Mouse (Mus musculus): Measurements from ENCODE around the gene Stat1.

Gene Stat1

GRCm38 (mm10) chr1:52161151-52161550, 41.9 kb downstream of the Stat1 start:
- DNase-seq (ENCODE audit: low spot score in 2 of 2): no peak

GRCm38 (mm10) chr1:52163707-52164457, 44.6 kb downstream of the Stat1 start:
- DNase-seq (ENCODE audit: low spot score in 2 of 2): no peak

GRCm38 (mm10) chr1:52166652-52167220, 47.5 kb downstream of the Stat1 start:
- DNase-seq (ENCODE audit: low spot score in 2 of 2): no peak

- no peak for DNase-seq (ENCODE audit: low spot score in 2 of 2)
Observed at GRCm38 (mm10) chr1:52170057-52170456, 50.8 kb downstream of the Stat1 start.

- no peak for DNase-seq (ENCODE audit: low spot score in 2 of 2)
Observed at GRCm38 (mm10) chr1:52170747-52171146, 51.5 kb downstream of the Stat1 start.

GRCm38 (mm10) chr1:52171271-52171670, 52.0 kb downstream of the Stat1 start:
- DNase-seq (ENCODE audit: low spot score in 2 of 2): no peak

GRCm38 (mm10) chr1:52175321-52175720, 56.1 kb downstream of the Stat1 start:
- DNase-seq (ENCODE audit: low spot score in 2 of 2): no peak

- DNase-seq (ENCODE audit: low spot score in 2 of 2): no peak
Observed at GRCm38 (mm10) chr1:52175983-52176382, 56.7 kb downstream of the Stat1 start.

- no peak for DNase-seq (ENCODE audit: low spot score in 2 of 2)
Observed at GRCm38 (mm10) chr1:52176999-52177398, 57.8 kb downstream of the Stat1 start.

- no peak for DNase-seq (ENCODE audit: low spot score in 2 of 2)
Observed at GRCm38 (mm10) chr1:52179939-52180568, 60.8 kb downstream of the Stat1 start.

GRCm38 (mm10) chr1:52181994-52182393, 62.8 kb downstream of the Stat1 start:
- DNase-seq (ENCODE audit: low spot score in 2 of 2): no peak

- no peak for DNase-seq (ENCODE audit: low spot score in 2 of 2)
Observed at GRCm38 (mm10) chr1:52182992-52183391, 63.8 kb downstream of the Stat1 start.

Data from spleen, postnatal 36 days (tissue).